Mouse (Mus musculus) splenic B cell, adult 2 months (primary cell): ENCODE measurements around the gene Hap1.
"Not testable (repeated sequence)": the region's sequence is repeated elsewhere in the genome, so short reads cannot be mapped to it uniquely, and the experiment has no call there.

Source experiments
- DNase-seq: peaks from one replicate; pipeline ENCODE4 v3.0.0-alpha.2; 2011; ENCODE audit warnings: low read depth, low spot score
- H3K27me3 ChIP-seq: 2 replicates; pipeline ENCODE4 v1.6.1; 2012; ENCODE audit warnings: mild to moderate bottlenecking, low read length, moderate library complexity, mixed read lengths; ENCODE audit not compliant: control insufficient read depth, poor library complexity, insufficient read depth, severe bottlenecking
- H3K36me3 ChIP-seq: 2 replicates; pipeline ENCODE4 v1.6.1; 2012; ENCODE audit warnings: mild to moderate bottlenecking, low read length, moderate library complexity, mixed read lengths; ENCODE audit not compliant: control insufficient read depth, poor library complexity, insufficient read depth, severe bottlenecking

Gene Hap1

GRCm38 (mm10) chr11:100321479-100322305, 34.2 kb downstream of the Hap1 start:
- H3K27me3 ChIP-seq, H3K36me3 ChIP-seq: not testable (repeated sequence)
- peak; percentile 33 for DNase-seq

- not testable (repeated sequence) for H3K27me3 ChIP-seq, H3K36me3 ChIP-seq
- peak; percentile 43 for DNase-seq
These were observed 35.1 kb downstream of the Hap1 start for GRCm38 (mm10) chr11:100320701-100321410.

GRCm38 (mm10) chr11:100320172-100320630, 35.7 kb downstream of the Hap1 start:
- DNase-seq: peak; percentile 99
- peaks cover 9% of the 10 kb centered on the region for H3K36me3 ChIP-seq
- H3K27me3 ChIP-seq: no peaks in the 10 kb centered on the region

- peak; percentile 100 for DNase-seq
- Histone ChIP-seq H3K36me3 (peaks cover 9% of the 10 kb centered on the region), H3K27me3 (no peaks in the 10 kb centered on the region)
These were observed 36.3 kb downstream of the Hap1 start, which contains the start of gene Eif1 for GRCm38 (mm10) chr11:100319492-100320171. Eif1 (plus strand) TSS chr11:100319885.

GRCm38 (mm10) chr11:100318529-100319451, 37.1 kb downstream of the Hap1 start:
- no peak for DNase-seq
- Histone ChIP-seq H3K36me3 (peaks cover 9% of the 10 kb centered on the region), H3K27me3 (no peaks in the 10 kb centered on the region)

GRCm38 (mm10) chr11:100317826-100318380, 38.0 kb downstream of the Hap1 start:
- DNase-seq: no peak
- no peaks in the 10 kb centered on the region for H3K27me3 ChIP-seq
- peaks cover 9% of the 10 kb centered on the region for H3K36me3 ChIP-seq

GRCm38 (mm10) chr11:100315439-100315838, 40.5 kb downstream of the Hap1 start:
- Histone ChIP-seq H3K27me3 (no peaks in the 10 kb centered on the region), H3K36me3 (no peaks in the 10 kb centered on the region)
- no peak for DNase-seq

GRCm38 (mm10) chr11:100313424-100313823, 42.5 kb downstream of the Hap1 start:
- no peaks in the 10 kb centered on the region for H3K36me3 ChIP-seq
- H3K27me3 ChIP-seq: no peaks in the 10 kb centered on the region
- DNase-seq: no peak

GRCm38 (mm10) chr11:100312096-100312679, 43.7 kb downstream of the Hap1 start:
- no peaks in the 10 kb centered on the region for H3K36me3 ChIP-seq
- no peak for DNase-seq

GRCm38 (mm10) chr11:100311656-100312055, 44.3 kb downstream of the Hap1 start:
- DNase-seq: no peak
- Histone ChIP-seq H3K36me3 (no peaks in the 10 kb centered on the region), H3K27me3 (no peaks in the 10 kb centered on the region)

More at GRCm38 (mm10) chr11:100312096-100312679, 43.7 kb downstream of the Hap1 start:
- no peaks in the 10 kb centered on the region for H3K27me3 ChIP-seq

- not testable (repeated sequence) for H3K27me3 ChIP-seq, H3K36me3 ChIP-seq, DNase-seq
These were observed 47.3 kb downstream of the Hap1 start for GRCm38 (mm10) chr11:100308672-100309071.

GRCm38 (mm10) chr11:100307900-100308299, 48.0 kb downstream of the Hap1 start:
- Histone ChIP-seq H3K27me3 (no peaks in the 10 kb centered on the region), H3K36me3 (no peaks in the 10 kb centered on the region)
- no peak for DNase-seq

GRCm38 (mm10) chr11:100301292-100301691, 54.6 kb downstream of the Hap1 start:
- no peaks in the 10 kb centered on the region for H3K36me3 ChIP-seq
- no peaks in the 10 kb centered on the region for H3K27me3 ChIP-seq
- DNase-seq: no peak
